Mouse (Mus musculus): Measurements from ENCODE around the gene Abcc6.
A peak's percentile ranks its signal among the peaks of the same experiment; 100 is the strongest.

Gene Abcc6

GRCm38 (mm10) chr7:46030145-46030488, at the start of gene Abcc6:
Abcc6 (minus strand) TSS chr7:46030302.
- DNase-seq (ENCODE audit: low read depth): peak; percentile 27

- DNase-seq (ENCODE audit: low read depth): no peak
These were observed 47.6 kb upstream of the Abcc6 start for GRCm38 (mm10) chr7:46077675-46078074.

- no peak for DNase-seq (ENCODE audit: low read depth)
These were observed 46.7 kb upstream of the Abcc6 start for GRCm38 (mm10) chr7:46076844-46077243.

GRCm38 (mm10) chr7:46068831-46069230, 38.7 kb upstream of the Abcc6 start:
- no peak for DNase-seq (ENCODE audit: low read depth)

GRCm38 (mm10) chr7:46063296-46063695, 33.2 kb upstream of the Abcc6 start:
- DNase-seq (ENCODE audit: low read depth): no peak

- no peak for DNase-seq (ENCODE audit: low read depth)
These were observed 31.5 kb upstream of the Abcc6 start for GRCm38 (mm10) chr7:46061614-46062013.

- no peak for DNase-seq (ENCODE audit: low read depth)
These were observed 30.6 kb upstream of the Abcc6 start for GRCm38 (mm10) chr7:46060688-46061087.

GRCm38 (mm10) chr7:46058882-46059281, 28.8 kb upstream of the Abcc6 start:
- no peak for DNase-seq (ENCODE audit: low read depth)

- no peak for DNase-seq (ENCODE audit: low read depth)
These were observed 23.5 kb upstream of the Abcc6 start for GRCm38 (mm10) chr7:46053566-46053965.

GRCm38 (mm10) chr7:46052161-46052821, 22.2 kb upstream of the Abcc6 start:
- no peak for DNase-seq (ENCODE audit: low read depth)

- no peak for DNase-seq (ENCODE audit: low read depth)
These were observed 19.9 kb upstream of the Abcc6 start for GRCm38 (mm10) chr7:46049981-46050380.

GRCm38 (mm10) chr7:46047873-46048562, 17.9 kb upstream of the Abcc6 start:
- DNase-seq (ENCODE audit: low read depth): no peak

GRCm38 (mm10) chr7:46045882-46046281, 15.8 kb upstream of the Abcc6 start:
- no peak for DNase-seq (ENCODE audit: low read depth)

GRCm38 (mm10) chr7:46044106-46044505, 14.0 kb upstream of the Abcc6 start:
- no peak for DNase-seq (ENCODE audit: low read depth)

GRCm38 (mm10) chr7:46039873-46040272, 9.8 kb upstream of the Abcc6 start:
- DNase-seq (ENCODE audit: low read depth): no peak

GRCm38 (mm10) chr7:46037433-46037832, 7.3 kb upstream of the Abcc6 start:
- DNase-seq (ENCODE audit: low read depth): no peak

GRCm38 (mm10) chr7:46035468-46035867, 5.4 kb upstream of the Abcc6 start:
- DNase-seq (ENCODE audit: low read depth): no peak

GRCm38 (mm10) chr7:46034991-46035390, 4.9 kb upstream of the Abcc6 start:
- no peak for DNase-seq (ENCODE audit: low read depth)

- DNase-seq (ENCODE audit: low read depth): no peak
These were observed 3.8 kb upstream of the Abcc6 start for GRCm38 (mm10) chr7:46033870-46034337.

- DNase-seq (ENCODE audit: low read depth): peak; percentile 94
These were observed 3.2 kb upstream of the Abcc6 start, which contains the start of gene Nomo1 for GRCm38 (mm10) chr7:46033109-46033869. Nomo1 (plus strand) TSS chr7:46033698.

GRCm38 (mm10) chr7:46031075-46031474, 973 bp upstream of the Abcc6 start:
- DNase-seq (ENCODE audit: low read depth): no peak

- DNase-seq (ENCODE audit: low read depth): no peak
These were observed 580 bp downstream of the Abcc6 start for GRCm38 (mm10) chr7:46029299-46030144.
